Mouse (Mus musculus) hindbrain, postnatal 0 days (tissue): ENCODE measurements around the gene Tspan33. TPM values are rescaled to one million over a fixed set of nuclear protein-coding genes. Genes with fewer than 3 reads are reported as not detected.
A peak's percentile ranks its signal among the peaks of the same experiment; 100 is the strongest.

Source experiments
- ATAC-seq: fragments of 200-750 bp; cut with Nextera tagmentation; 2 replicates; pipeline ENCODE4 v1.8.0; 2017; ENCODE audit warnings: mild to moderate bottlenecking, moderate TSS enrichment, moderate library complexity
- DNase-seq: peaks from one replicate; pipeline ENCODE4 v3.0.0-alpha.2; 2015; ENCODE audit warnings: low spot score
- H3K27ac ChIP-seq: fragments of 300-500 bp; sonication (generic); 2 replicates; pipeline ENCODE4 v1.5.1; 2014; ENCODE audit warnings: mild to moderate bottlenecking
- H3K27me3 ChIP-seq: fragments of 300-500 bp; sonication (generic); 2 replicates; pipeline ENCODE4 v1.6.1; 2014; ENCODE audit warnings: low read length, mixed read lengths; ENCODE audit not compliant: insufficient read depth
- H3K36me3 ChIP-seq: fragments of 300-500 bp; sonication (generic); 2 replicates; pipeline ENCODE4 v1.6.1; 2014; ENCODE audit warnings: low read length, mixed read lengths; ENCODE audit not compliant: insufficient read depth
- H3K4me1 ChIP-seq: fragments of 300-500 bp; sonication (generic); 2 replicates; pipeline ENCODE4 v1.6.1; 2014; ENCODE audit warnings: antibody characterized with exemption, low read length, mixed read lengths; ENCODE audit not compliant: insufficient read depth
- H3K4me2 ChIP-seq: fragments of 300-500 bp; sonication (generic); 2 replicates; pipeline ENCODE4 v1.6.1; 2014; ENCODE audit warnings: low read depth, mild to moderate bottlenecking, low read length, moderate library complexity, mixed read lengths
- H3K4me3 ChIP-seq: fragments of 300-500 bp; sonication (generic); 2 replicates; pipeline ENCODE4 v1.5.1; 2014; ENCODE audit warnings: low read length
- H3K9ac ChIP-seq: fragments of 300-500 bp; sonication (generic); replicated peaks from 2 replicates; pipeline ENCODE4 v1.6.1; 2014; ENCODE audit warnings: mild to moderate bottlenecking, low read length, moderate library complexity, mixed read lengths
- H3K9me3 ChIP-seq: fragments of 300-500 bp; sonication (generic); 2 replicates; pipeline ENCODE4 v1.6.1; 2016; ENCODE audit warnings: low read length, mixed read lengths
- CTCF ChIP-seq: IDR thresholded peaks from 2 replicates; pipeline ENCODE4 v1.5.1; 2016; ENCODE audit warnings: antibody characterized with exemption, control low read depth, low read depth
- WGBS: fragments of 180-500 bp; shearing (Covaris S2); extraction: QIAGEN DNeasy Blood & Tissue Kit; methylation state at CpG from one replicate; pipeline ENCODE4 v1.1.7; 2014; 5-methylcytosine and 5-hydroxymethylcytosine counted together
- polyA plus RNA-seq: library from polyadenylated mRNA; unstranded; fragments of >200 nt; fragmentation: Nextera tagmentation; extraction: Ambion mirVana; gene quantifications from 2 replicates; pipeline ENCODE4 v1.2.1, GENCODE M21; 2015
- total RNA-seq: library from RNA; depleted of rRNA; stranded (reverse); fragments of >200 nt; gene quantifications from 2 replicates; pipeline ENCODE4 v1.2.3, GENCODE M21; 2014

Gene Tspan33
- total and polyA plus RNA-seq, 2 experiments from 2014 or later, result 15.5 to 23.9 TPM

GRCm38 (mm10) chr6:29684686-29685085, 9.3 kb upstream of the Tspan33 start:
- 91% methylated on average over 4 of the region's 4 CpGs for WGBS
- Histone ChIP-seq H3K36me3 (no peaks in the 10 kb centered on the region), H3K27me3 (no peaks in the 10 kb centered on the region), H3K4me3 (no peak overlapping the region), H3K9me3 (no peaks in the 10 kb centered on the region), H3K27ac (no peak overlapping the region), H3K4me2 (no peak overlapping the region), H3K9ac (no peak overlapping the region), H3K4me1 (no peaks in the 10 kb centered on the region)
- no peak for ATAC-seq
- no peak for TF ChIP-seq CTCF
- no peak for DNase-seq

DNA sequence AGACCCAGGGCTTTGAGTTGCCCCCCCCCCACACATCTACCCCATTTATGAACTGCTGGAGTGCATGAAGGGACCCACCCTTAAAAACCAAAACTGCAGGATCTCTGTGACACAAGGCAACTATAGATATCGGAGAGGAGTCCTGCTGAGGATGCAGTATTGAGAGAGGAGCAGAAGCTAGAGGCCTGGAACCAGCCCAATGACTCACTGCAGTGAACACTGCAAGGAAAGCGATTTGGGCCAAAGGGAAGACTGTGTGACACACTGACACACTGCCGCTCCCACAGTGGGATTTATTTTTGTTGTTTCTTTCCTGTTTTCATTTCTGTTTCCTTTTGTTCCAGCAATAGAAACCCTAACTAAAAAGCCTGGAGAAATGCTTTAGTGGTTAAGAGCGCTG, 8.1 kb upstream of the Tspan33 start:
- no peaks in the 10 kb centered on the region for H3K27me3 ChIP-seq
- TF ChIP-seq CTCF, result no peak
- no peak overlapping the region for H3K4me2 ChIP-seq
- H3K4me1 ChIP-seq, result no peaks in the 10 kb centered on the region
- no peak overlapping the region for H3K9ac ChIP-seq
- H3K4me3 ChIP-seq, result no peak overlapping the region
- H3K36me3 ChIP-seq, result no peaks in the 10 kb centered on the region
- DNase-seq (no peak), ATAC-seq (no peak)
- WGBS, result 67% methylated on average over 4 of the region's 4 CpGs
- H3K27ac ChIP-seq, result no peak overlapping the region
- no peaks in the 10 kb centered on the region for H3K9me3 ChIP-seq

- TF ChIP-seq CTCF, result no peak
- Histone ChIP-seq H3K27me3 (no peaks in the 10 kb centered on the region), H3K4me1 (no peaks in the 10 kb centered on the region), H3K9me3 (no peaks in the 10 kb centered on the region), H3K9ac (no peak overlapping the region), H3K4me2 (no peak overlapping the region), H3K27ac (no peak overlapping the region), H3K4me3 (no peak overlapping the region), H3K36me3 (no peaks in the 10 kb centered on the region)
- DNase-seq (no peak), ATAC-seq (no peak)
- WGBS, result 77% methylated on average over 8 of the region's 8 CpGs
These were observed 4.6 kb upstream of the Tspan33 start for GRCm38 (mm10) chr6:29689458-29689857.

GRCm38 (mm10) chr6:29694375-29695289, 610 bp downstream of the Tspan33 start:
- H3K4me1 ChIP-seq, result peaks cover 4% of the 10 kb centered on the region; the same call in 1 of the 2 replicates
- 4% methylated on average over 35 of the region's 35 CpGs for WGBS
- no peaks in the 10 kb centered on the region for H3K27me3 ChIP-seq
- H3K9ac ChIP-seq, result peak overlapping the region; percentile 76
- no peaks in the 10 kb centered on the region for H3K9me3 ChIP-seq
- no peak for DNase-seq
- TF ChIP-seq CTCF, result no peak
- 0 out of 2 replicates have a peak overlapping the region, but pooled peaks have one; percentile 36 for H3K27ac ChIP-seq
- peak; percentile 33; the same call in 1 of the 2 replicates for ATAC-seq
- H3K4me3 ChIP-seq, result peak overlapping the region; percentile 76
- H3K4me2 ChIP-seq, result peak overlapping the region; percentile 99
- H3K36me3 ChIP-seq, result no peaks in the 10 kb centered on the region

DNA sequence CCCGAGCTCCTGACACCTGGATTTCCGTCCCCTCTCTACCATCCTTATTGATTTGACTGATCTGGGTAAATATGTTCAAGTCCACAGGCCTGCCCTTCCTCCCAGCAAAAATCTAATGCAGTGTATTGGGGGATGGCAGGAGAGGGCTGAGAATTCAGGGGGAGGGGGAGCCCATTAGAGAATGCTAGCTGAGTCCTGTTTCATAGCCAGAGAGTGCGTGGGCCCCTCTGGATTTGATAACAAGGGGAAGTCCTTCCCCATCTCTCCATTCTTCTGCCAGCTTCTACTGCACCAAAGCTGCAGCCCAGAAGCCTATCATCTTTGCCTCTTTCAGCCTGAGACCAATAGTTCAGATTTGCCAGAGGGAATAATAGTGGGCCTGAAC, 1.3 kb downstream of the Tspan33 start:
- DNase-seq (no peak), ATAC-seq (no peak)
- TF ChIP-seq CTCF, result no peak
- Histone ChIP-seq H3K36me3 (no peaks in the 10 kb centered on the region), H3K9me3 (no peaks in the 10 kb centered on the region), H3K27me3 (no peaks in the 10 kb centered on the region), H3K4me3 (peak overlapping the region; percentile 76), H3K4me1 (peaks cover 4% of the 10 kb centered on the region; the same call in 1 of the 2 replicates), H3K4me2 (peak overlapping the region; percentile 99), H3K9ac (peak overlapping the region; percentile 76), H3K27ac (peak overlapping the region; percentile 36; the same call in 1 of the 2 replicates)
- 45% methylated on average over 3 of the region's 3 CpGs for WGBS

DNA sequence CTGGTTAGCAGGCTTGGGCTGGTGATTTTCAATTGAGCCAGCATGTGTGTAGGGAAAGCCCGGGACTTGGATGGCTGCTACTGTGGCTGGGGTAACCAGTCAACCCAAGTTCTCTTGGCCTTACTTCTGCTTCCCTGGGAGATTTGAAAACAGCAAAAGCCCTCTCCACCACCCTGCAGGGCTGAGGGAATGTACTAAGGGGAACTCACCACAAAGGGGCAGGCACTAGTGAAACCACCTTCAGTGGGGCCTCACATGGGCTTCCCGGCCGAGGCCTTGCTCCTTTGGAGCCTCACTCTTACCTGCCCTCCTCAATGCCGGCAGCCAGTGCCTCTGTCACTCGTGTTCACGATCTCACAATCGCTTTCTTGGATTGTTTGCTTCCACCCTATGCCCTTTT, 2.0 kb downstream of the Tspan33 start:
- no peak overlapping the region for H3K4me2 ChIP-seq
- DNase-seq (peak; percentile 8), ATAC-seq (no peak)

DNA sequence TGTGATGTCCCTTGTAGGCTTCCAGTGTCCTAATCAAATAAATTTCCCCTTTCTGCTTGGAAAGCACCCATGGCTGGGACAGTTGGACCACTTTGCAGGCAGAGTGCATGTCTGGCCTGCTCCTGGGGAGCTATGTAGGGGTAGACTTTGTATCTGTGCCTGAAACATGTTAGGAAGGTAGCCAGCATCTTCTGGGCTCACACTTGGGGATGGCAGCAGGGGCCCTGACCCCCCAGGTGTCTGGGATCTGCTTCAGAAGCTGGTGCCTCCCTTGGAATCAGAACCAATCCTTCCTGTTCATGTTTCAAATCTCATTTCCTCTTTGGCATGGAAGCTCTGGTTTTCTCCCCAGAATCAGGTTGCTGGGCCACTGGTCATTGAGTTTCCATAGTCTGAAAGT, 3.1 kb downstream of the Tspan33 start:
- Histone ChIP-seq H3K27me3 (no peaks in the 10 kb centered on the region), H3K4me1 (peaks cover 4% of the 10 kb centered on the region; the same call in 1 of the 2 replicates), H3K4me2 (no peak overlapping the region), H3K27ac (no peak overlapping the region), H3K9me3 (no peaks in the 10 kb centered on the region), H3K9ac (no peak overlapping the region), H3K4me3 (no peak overlapping the region), H3K36me3 (no peaks in the 10 kb centered on the region)
- no peak for ATAC-seq
- TF ChIP-seq CTCF, result no peak
- DNase-seq, result no peak

More for the DNA sequence above, 2.0 kb downstream of the Tspan33 start:
- TF ChIP-seq CTCF, result no peak
- WGBS, result 76% methylated on average over 7 of the region's 7 CpGs
- Histone ChIP-seq H3K27me3 (no peaks in the 10 kb centered on the region), H3K9me3 (no peaks in the 10 kb centered on the region), H3K9ac (no peak overlapping the region), H3K4me3 (no peak overlapping the region), H3K36me3 (no peaks in the 10 kb centered on the region), H3K27ac (0 out of 2 replicates have a peak overlapping the region, but pooled peaks have one; percentile 36), H3K4me1 (peaks cover 4% of the 10 kb centered on the region; the same call in 1 of the 2 replicates)
